ENCODE assay signal across 17 mouse cellular contexts in genomic region chr1:174765757-174766156, GRCm38 (mm10).
"Had no signal": no experiment of that assay in that cellular context is flagged by ENCODE, and none has a peak within 500 bp of the region (broad histone marks: within the 10 kb centered on the region; RNA-seq: fewer than 3 reads in every experiment).

No protein-coding gene starts in this region.

- H3K9ac ChIP-seq: liver, embryonic 13.5 days; liver, embryonic 15.5 days; liver, postnatal 0 days; midbrain, embryonic 13.5 days; midbrain, embryonic 15.5 days; neural tube, embryonic 12.5 days; stomach, embryonic 15.5 days had no signal

- H3K4me2 ChIP-seq: liver, embryonic 13.5 days; liver, embryonic 15.5 days; midbrain, embryonic 11.5 days; midbrain, embryonic 13.5 days; midbrain, embryonic 15.5 days; neural tube, embryonic 12.5 days; stomach, embryonic 15.5 days had no signal

- H3K36me3 ChIP-seq: liver, embryonic 13.5 days; liver, embryonic 15.5 days; midbrain, embryonic 15.5 days; neural tube, embryonic 12.5 days; stomach, embryonic 15.5 days had no signal

- ATAC-seq: liver, postnatal 0 days; lung, postnatal 0 days; midbrain, embryonic 13.5 days; midbrain, embryonic 15.5 days had no signal

- H3K4me1 ChIP-seq: liver, embryonic 13.5 days; liver, embryonic 15.5 days; megakaryocyte, embryonic 14.5 days; midbrain, embryonic 13.5 days; midbrain, embryonic 15.5 days; neural tube, embryonic 12.5 days; stomach, embryonic 15.5 days had no signal

- DNase-seq: liver; liver, embryonic 13.5 days; liver, postnatal 0 days; right cerebral cortex, postnatal 14 days; thymus, adult 2 months; thymus, postnatal 25 days; thymus, postnatal 4 days had no signal

- H3K27ac ChIP-seq: liver, embryonic 13.5 days; liver, embryonic 15.5 days; macrophage; midbrain, embryonic 13.5 days; midbrain, embryonic 15.5 days; neural tube, embryonic 12.5 days; stomach, embryonic 15.5 days; stomach, postnatal 0 days had no signal

- H3K27me3 ChIP-seq: liver, embryonic 13.5 days; liver, embryonic 15.5 days; megakaryocyte, embryonic 14.5 days; midbrain, embryonic 13.5 days; midbrain, embryonic 15.5 days; neural tube, embryonic 12.5 days; stomach, embryonic 15.5 days had no signal

- H3K4me3 ChIP-seq: liver, embryonic 13.5 days; liver, embryonic 15.5 days; megakaryocyte, embryonic 14.5 days; midbrain, embryonic 13.5 days; midbrain, embryonic 15.5 days; neural tube, embryonic 12.5 days; stomach, embryonic 15.5 days had no signal

- H3K9me3 ChIP-seq: liver, embryonic 13.5 days; liver, embryonic 15.5 days; megakaryocyte, embryonic 14.5 days; midbrain, embryonic 13.5 days; midbrain, embryonic 15.5 days; neural tube, embryonic 12.5 days; stomach, embryonic 15.5 days had no signal
